Mouse (Mus musculus) embryonic stem cell, embryonic (primary cell): ENCODE measurements around the gene Ppp2r5d.

Experiments
- CTCF ChIA-PET, 4 experiments: fragments of 300-600 bp in 2 of 4; fragments of 350-600 bp in 2 of 4; sonication (Branson Sonifier 250); formaldehyde crosslinking; loops; one replicate each; lab custom pipeline; 2022; ENCODE audit warnings: inconsistent platforms in 2 of 4; lab: Charles Lee
- POLR2A ChIA-PET, 4 experiments: fragments of 300-600 bp in 2 of 4; fragments of 350-600 bp in 2 of 4; sonication (Branson Sonifier 250); formaldehyde crosslinking; loops; one replicate each; lab custom pipeline; 2022; ENCODE audit warnings: antibody characterized with exemption in 4 of 4, inconsistent platforms in 1 of 4; lab: Charles Lee

The Ppp2r5d gene

DNA sequence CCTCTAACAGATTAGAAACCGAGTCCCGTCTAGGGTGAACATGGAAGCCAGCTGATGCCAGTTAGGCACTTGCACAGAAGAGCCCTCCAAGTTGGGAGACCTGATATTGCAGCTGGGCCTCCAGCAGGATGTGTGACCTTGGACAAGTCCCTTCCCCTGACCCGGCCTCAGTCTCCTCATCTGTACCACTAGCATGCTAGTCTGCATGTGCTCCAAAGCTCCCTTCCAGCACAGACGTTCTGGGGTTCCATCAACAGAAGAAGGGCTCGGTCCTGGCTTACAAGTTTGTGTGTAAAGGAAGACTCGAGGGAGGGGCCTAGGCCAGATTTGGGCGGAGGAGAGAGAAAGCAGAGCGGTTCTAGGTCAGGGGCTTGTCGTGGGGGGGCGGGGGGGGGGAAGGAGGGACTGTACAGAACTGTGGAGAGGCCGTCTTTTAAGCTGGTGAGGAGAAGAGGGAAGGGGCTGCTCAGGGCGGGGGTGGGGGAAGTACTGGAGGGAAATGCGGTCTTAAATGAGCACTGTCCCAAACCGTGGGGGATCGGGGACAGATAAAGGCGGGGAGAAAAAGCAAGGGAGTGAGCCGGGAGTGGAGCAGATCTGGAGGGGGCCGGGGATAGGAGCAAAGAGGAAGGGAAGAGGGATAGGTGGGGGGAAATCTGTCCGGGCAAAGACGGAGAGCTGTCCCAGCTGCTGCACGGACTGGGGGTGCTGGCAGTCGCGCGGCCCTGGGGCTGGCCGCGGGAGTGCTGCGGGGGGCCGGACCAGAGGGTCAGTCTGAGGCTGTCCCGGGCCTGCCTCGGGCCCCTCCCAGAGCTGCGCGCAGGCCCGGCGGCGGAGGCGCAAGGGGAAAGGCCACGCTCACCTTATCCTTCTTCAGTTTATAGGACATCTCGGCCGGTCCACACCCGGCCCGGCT lies 682 bp downstream of the Ppp2r5d start:
- ChIA-PET CTCF (interaction anchor here (0.6 to 2.6 kb wide), 27 partner anchors 7 to 571 kb away, joined by 3 to 40 read pairs (median 4); partner anchors contain the start of genes Cul9 (in 1 of the 4), Dnph1 (in 1 of the 4), Mea1 (in 1 of the 4) and Ptk7 (in 1 of the 4)), POLR2A (interaction anchor here (0.5 to 18.7 kb wide), 111 partner anchors 9 to 1197 kb away, joined by 3 to 197 read pairs (median 4); partner anchors contain the start of genes Klhdc3 (in 3 of the 4), Cnpy3 (in 2 of the 4), Mea1 (in 2 of the 4) and Rrp36 (in 2 of the 4))

DNA sequence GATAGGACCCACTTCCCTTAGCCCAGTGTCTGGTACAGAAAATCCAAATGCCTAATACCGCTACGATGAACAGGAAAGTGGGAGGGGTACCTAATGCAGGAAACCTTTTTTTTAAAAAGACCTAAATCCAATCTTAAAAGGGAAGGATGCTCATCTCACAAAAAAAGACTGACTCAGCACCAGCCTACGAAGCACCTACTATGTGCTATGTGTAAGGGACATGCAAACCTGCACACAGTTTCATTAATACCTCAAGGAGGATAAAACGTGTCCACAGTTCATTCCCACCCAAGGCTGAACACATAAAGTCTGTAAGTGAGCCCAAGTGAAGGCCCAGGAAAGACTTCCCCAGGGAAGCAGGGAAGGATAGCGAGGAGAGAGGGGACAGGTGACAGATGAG lies 2.4 kb downstream of the Ppp2r5d start:
- CTCF ChIA-PET: interaction anchor here in 1 of 4 experiments (0.6 kb wide), 1 partner anchor 181 kb away, joined by 3 read pairs; no protein-coding TSS in a partner anchor
- POLR2A ChIA-PET: interaction anchor here in 2 of 4 experiments (1.0 to 18.7 kb wide), 5 partner anchors 10 to 43 kb away, joined by 3 to 197 read pairs (median 6); partner anchors contain the start of genes Klhdc3 (in 1 of the 2) and Mea1 (in 1 of the 2)

DNA sequence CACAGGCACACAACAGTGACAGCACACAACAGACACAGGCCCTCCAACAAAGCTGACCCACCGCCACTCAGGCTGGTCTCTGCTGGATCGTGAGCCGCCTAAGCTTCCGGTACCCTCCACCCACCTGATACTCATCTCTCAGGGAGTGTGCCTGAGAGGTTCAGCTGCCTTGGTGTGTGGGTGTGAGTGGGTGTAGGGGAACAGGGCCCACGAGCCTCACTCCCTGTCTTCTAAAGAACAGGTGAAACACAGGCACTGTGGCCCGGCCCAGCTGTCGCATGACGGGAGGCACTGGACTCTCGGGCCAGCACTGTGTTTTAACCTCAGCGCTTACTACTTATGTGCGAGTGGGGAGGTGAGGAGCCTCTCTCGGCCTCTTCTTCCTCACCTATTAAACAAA lies 2.8 kb downstream of the Ppp2r5d start:
- POLR2A ChIA-PET: interaction anchor here in 3 of 4 experiments (0.5 to 18.7 kb wide), 5 partner anchors 12 to 282 kb away, joined by 3 to 197 read pairs (median 5); partner anchors contain the start of genes Klhdc3 (in 1 of the 3) and Mea1 (in 1 of the 3)

DNA sequence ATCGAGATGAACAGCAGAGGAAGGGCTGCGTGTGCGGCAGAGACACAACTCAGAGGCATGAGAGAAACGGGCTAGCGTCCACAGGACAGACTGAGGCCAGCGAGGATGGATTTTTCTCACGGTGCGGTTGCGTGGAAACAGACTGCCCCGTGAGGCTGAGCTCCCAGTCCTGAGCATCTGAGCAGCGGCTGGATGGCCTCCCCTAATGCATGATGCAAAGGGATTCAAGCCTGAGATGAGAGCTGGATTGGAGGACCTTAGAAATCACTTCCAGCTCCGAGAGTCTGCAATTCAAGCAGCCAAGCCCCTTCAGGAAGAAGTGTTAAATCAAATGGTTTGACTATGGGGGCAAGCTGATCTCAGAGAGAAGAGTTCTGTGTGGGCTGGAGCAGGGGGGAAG lies 3.4 kb downstream of the Ppp2r5d start:
- POLR2A ChIA-PET: interaction anchor here in 3 of 4 experiments (0.5 to 18.7 kb wide), 8 partner anchors 10 to 282 kb away, joined by 3 to 197 read pairs (median 4); partner anchors contain the start of genes Klhdc3 (in 1 of the 3) and Mea1 (in 1 of the 3)
- CTCF ChIA-PET: interaction anchor here in 2 of 4 experiments (0.6 to 0.7 kb wide), 3 partner anchors 359 to 577 kb away, joined by 3 to 5 read pairs (median 4); no protein-coding TSS in a partner anchor

More for the DNA sequence above, 2.8 kb downstream of the Ppp2r5d start:
- CTCF ChIA-PET: interaction anchor here in 2 of 4 experiments (0.6 to 0.7 kb wide), 4 partner anchors 180 to 578 kb away, joined by 3 to 5 read pairs (median 4); no protein-coding TSS in a partner anchor

DNA sequence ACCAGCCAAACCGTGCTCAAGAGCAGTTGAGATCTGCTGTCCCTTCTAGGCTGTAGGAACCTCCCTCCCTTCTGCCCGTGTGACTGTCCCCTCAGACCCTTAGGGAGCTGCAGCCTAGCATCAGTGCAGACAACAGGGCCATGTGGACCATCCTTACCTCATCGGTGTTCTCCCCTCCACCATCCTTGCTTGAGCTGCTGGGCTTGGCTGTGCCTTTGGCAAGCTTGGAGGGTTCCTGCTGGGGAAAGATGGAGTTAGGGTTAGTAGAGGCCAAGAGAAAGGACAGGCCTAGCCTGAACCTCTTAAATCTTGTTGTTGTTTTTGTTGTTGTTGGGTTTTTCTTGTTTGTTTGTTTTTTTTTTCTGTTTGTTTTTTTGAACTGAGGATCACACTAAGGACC lies 5.0 kb downstream of the Ppp2r5d start:
- ChIA-PET POLR2A (interaction anchor here in 3 of 4 experiments (1.0 to 18.7 kb wide), 5 partner anchors 10 to 52 kb away, joined by 3 to 197 read pairs (median 4); partner anchors contain the start of genes Cnpy3 (in 1 of the 3), Klhdc3 (in 1 of the 3) and Mea1 (in 1 of the 3)), CTCF (interaction anchor here in 2 of 4 experiments (0.6 to 1.0 kb wide), 4 partner anchors 15 to 143 kb away, joined by 3 to 5 read pairs (median 4); no protein-coding TSS in a partner anchor)

DNA sequence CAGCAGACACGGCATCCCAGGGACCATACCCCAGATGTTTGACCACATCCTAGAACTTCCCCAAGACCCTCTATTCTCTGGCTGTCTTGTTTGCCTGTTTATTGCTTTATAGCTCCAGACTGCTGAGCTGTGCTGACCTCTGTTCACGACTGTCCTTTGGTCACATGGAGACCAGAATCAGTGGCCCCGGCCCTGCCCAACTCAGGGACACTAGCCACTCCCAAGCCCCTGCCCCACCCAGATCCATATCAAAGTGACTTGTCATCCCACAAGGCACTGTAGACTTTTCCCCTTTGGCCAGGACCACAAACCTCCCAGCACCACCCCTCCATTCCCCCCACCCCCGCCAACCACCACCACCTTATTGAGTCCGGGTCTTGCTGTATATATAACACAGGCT lies 5.7 kb downstream of the Ppp2r5d start:
- POLR2A ChIA-PET: interaction anchor here in 2 of 4 experiments (1.0 to 18.7 kb wide), 5 partner anchors 10 to 53 kb away, joined by 3 to 197 read pairs (median 4); partner anchors contain the start of genes Cnpy3 (in 1 of the 2), Klhdc3 (in 1 of the 2) and Mea1 (in 1 of the 2)

DNA sequence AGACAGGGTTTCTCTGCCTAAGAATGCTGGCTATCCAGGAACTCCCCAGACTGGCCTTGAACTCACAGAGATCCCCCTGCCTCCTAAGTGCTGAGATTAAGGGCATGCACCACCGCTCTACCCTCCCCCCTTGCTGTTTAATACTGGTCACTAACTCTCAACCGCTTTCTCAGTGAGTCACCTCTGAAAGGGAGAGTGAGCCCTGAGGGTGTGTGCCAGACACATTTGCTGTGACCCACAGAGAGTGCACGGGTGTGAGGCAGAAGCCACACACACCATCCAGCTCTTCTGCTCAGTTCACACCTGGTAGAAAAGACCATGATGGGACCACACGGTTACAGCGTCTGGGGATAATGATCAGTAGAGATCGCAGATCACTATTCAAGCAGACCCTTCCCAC lies 6.4 kb downstream of the Ppp2r5d start:
- POLR2A ChIA-PET: interaction anchor here in 3 of 4 experiments (0.6 to 18.7 kb wide), 6 partner anchors 13 to 425 kb away, joined by 3 to 197 read pairs (median 4); partner anchors contain the start of genes Klhdc3 (in 1 of the 3) and Mea1 (in 1 of the 3)
- CTCF ChIA-PET: interaction anchor here in 2 of 4 experiments (0.6 to 0.8 kb wide), 4 partner anchors 11 to 857 kb away, joined by 3 to 5 read pairs (median 3); no protein-coding TSS in a partner anchor

More for the DNA sequence above, 5.7 kb downstream of the Ppp2r5d start:
- CTCF ChIA-PET: interaction anchor here in 2 of 4 experiments (0.5 to 1.0 kb wide), 4 partner anchors 16 to 74 kb away, joined by 3 to 5 read pairs (median 4); partner anchors contain the start of gene Cnpy3 (in 1 of the 2)

DNA sequence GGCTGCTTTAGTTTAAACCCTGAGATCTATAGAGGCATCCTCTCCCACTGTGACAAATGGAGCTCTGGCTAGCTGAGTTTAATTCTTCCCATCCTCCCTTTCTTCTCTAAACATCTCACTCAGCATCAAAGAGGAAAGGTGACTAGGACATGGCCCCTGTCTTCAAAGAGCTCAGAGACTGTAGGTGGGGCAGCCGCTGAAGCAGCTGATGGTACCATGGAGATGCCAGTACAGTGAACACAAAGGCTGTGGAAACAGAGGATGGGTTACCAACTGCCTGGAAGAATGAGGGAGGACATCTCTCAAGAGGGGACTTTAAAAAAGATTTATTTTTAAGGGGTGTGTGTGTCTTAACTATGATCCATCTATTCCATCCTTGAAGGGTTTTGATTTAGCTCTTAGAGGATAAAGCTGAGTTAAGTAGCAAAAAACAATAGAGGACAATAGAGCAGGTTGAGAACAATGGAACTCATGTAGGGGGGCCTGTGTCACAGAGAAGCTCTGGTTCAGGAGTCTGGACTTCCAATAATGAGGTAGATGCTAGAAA lies 10.3 kb downstream of the Ppp2r5d start:
- POLR2A ChIA-PET: interaction anchor here (0.5 to 18.7 kb wide), 21 partner anchors 10 to 196 kb away, joined by 3 to 197 read pairs (median 4); partner anchors contain the start of genes Ppp2r5d (in 4 of the 4), Klhdc3 (in 2 of the 4), Mea1 (in 2 of the 4) and Rrp36 (in 1 of the 4)
- CTCF ChIA-PET: interaction anchor here in 3 of 4 experiments (0.5 to 0.9 kb wide), 6 partner anchors 14 to 58 kb away, joined by 3 to 9 read pairs (median 4); partner anchors contain the start of gene Klhdc3 (in 1 of the 3)

DNA sequence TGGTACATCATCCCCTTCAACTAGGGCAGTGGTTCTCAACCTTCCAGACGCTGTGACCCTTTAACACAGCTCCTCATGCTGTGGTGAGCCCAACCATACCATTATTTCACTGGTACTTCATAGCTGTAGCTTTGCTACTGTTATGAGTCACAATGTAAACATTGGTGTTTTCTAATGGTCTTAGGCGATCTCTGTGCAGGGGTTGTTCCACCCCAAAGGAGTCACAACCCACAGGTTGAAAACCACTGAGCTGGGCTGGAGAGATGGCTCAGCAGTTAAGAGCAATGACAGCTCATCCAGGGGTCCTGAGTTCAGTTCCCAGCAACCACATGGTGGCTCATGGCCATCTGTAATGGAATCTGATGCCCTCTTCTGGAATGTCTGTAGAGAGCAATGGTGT lies 13.5 kb downstream of the Ppp2r5d start:
- ChIA-PET CTCF (interaction anchor here in 1 of 4 experiments (0.6 to 0.7 kb wide), 2 partner anchors 24 to 194 kb away, joined by 3 read pairs; no protein-coding TSS in a partner anchor), POLR2A (interaction anchor here in 3 of 4 experiments (0.5 to 18.7 kb wide), 11 partner anchors 9 to 106 kb away, joined by 3 to 197 read pairs (median 5); partner anchors contain the start of genes Klhdc3 (in 3 of the 3), Ppp2r5d (in 3 of the 3), Mea1 (in 2 of the 3) and Ptk7 (in 1 of the 3))

DNA sequence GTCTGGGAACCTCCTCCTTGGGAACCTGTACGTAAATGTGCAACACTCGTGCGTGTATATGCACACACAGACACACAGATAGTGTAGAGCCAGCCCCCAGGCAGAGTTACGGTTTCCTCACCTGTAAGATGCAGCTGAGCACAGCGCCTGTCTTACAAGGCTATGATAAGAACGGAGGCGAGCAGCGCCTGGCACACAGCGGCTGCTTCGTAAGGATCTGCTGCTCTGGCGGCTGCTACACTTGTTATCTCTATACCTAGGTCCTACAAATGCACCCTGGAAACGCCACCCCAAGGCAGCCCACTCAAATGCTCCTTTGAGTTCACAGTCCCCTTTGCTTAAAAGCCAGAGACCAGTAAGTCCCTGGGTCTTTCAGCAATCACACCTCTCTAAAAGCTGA lies 14.2 kb downstream of the Ppp2r5d start:
- ChIA-PET CTCF (interaction anchor here in 1 of 4 experiments (0.6 kb wide), 1 partner anchor 194 kb away, joined by 3 read pairs; no protein-coding TSS in a partner anchor), POLR2A (interaction anchor here in 3 of 4 experiments (0.5 to 18.7 kb wide), 10 partner anchors 8 to 107 kb away, joined by 3 to 197 read pairs (median 8); partner anchors contain the start of genes Ppp2r5d (in 3 of the 3), Klhdc3 (in 2 of the 3), Mea1 (in 2 of the 3) and Ptk7 (in 1 of the 3))

DNA sequence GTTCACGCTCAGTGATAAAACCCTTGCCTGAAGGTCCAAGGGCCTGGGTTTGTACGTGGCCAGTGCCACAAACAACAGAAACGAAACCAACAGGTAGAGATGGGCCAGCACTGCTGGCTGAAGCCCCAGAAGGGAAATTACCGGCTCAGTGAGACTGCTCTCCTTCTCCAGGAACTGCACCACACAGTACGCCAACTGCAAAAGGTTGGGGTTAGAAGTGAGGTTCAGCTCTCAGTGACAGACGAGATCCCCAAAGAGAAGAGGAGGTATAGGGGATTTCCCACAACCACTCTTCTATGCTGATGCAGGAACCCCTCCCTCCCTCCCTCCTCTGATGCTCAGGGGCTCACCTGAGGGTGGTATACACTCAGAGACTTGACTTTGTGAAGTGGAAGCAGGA lies 19.0 kb downstream of the Ppp2r5d start:
- POLR2A ChIA-PET: interaction anchor here in 2 of 4 experiments (1.0 to 11.8 kb wide), 7 partner anchors 12 to 163 kb away, joined by 3 to 197 read pairs (median 7); partner anchors contain the start of gene Ppp2r5d (in 1 of the 2)
- CTCF ChIA-PET: no interaction called here

DNA sequence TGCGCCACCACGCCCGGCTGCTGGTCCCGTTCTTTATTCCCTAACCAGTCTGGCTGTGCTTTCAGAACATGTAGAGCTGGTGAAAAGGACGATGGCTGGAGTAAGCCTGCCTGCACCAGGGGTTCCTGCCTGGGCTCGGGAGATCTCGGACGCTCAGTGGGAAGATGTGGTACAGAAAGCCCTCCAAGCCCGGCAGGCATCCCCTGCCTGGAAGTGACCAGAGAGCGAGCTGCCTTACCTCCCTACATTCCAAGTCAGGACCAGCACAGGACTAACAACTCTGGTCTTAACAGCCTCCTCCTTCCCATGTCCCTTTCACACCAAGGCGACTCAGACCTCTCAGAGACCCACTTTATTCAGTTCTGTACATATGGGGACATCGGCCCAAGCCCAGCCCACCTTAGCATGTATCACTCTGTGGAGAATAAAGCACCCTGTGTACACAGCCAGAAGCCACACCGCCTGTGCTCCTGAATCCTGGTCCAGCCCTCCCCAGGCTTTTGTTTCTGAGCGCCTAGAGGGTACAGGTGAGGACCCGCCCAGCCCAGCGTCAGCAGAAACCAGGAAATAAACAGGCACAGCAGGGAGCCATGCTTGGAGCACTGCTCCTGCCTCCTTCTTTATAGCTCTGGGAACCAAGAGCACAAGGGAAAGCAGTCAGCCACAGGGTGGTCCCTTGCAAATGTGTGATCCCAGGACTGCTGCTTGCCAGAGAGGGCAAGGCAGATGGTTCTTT lies 22.1 kb downstream of the Ppp2r5d start:
- ChIA-PET CTCF (interaction anchor here (0.6 to 1.9 kb wide), 10 partner anchors 9 to 1110 kb away, joined by 3 to 7 read pairs (median 4); partner anchors contain the start of genes Ppp2r5d (in 2 of the 4) and Rrp36 (in 1 of the 4)), POLR2A (interaction anchor here in 3 of 4 experiments (0.5 to 11.8 kb wide), 41 partner anchors 8 to 1105 kb away, joined by 3 to 197 read pairs (median 4); partner anchors contain the start of genes Ppp2r5d (in 3 of the 3), Ptk7 (in 2 of the 3), Rrp36 (in 2 of the 3) and 2310039H08Rik (in 1 of the 3))

DNA sequence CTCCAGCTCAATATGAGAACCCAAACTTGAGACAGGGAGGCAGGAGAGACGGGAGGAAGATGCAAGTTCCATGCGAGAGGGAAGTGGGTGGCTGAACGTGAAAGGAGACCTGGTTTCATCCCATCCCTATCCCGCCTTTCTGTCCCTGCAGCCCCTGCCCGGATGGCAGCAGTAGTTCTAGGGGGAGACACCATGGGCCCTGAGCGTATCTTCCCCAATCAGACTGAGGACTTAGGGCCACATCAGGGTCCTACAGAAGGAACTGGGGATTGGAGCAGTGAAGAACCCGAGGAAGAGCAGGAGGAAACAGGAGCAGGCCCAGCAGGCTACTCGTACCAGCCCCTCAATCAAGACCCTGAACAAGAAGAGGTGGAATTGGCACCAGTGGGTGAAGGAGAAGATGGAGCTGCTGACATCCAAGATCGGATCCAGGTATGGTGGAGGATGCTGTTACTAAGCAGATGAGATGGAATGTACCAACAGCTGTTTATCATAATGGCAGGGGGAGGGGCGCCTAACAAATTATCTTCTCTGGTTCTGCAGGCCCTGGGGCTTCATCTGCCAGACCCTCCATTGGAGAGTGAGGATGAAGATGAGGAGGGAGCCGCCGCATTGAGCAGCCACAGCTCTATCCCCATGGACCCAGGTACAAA lies 23.3 kb downstream of the Ppp2r5d start:
- POLR2A ChIA-PET: interaction anchor here in 3 of 4 experiments (1.0 to 11.8 kb wide), 12 partner anchors 11 to 328 kb away, joined by 3 to 197 read pairs (median 5); partner anchors contain the start of gene Ppp2r5d (in 3 of the 3)
- CTCF ChIA-PET: interaction anchor here in 1 of 4 experiments (0.6 kb wide), 1 partner anchor 207 kb away, joined by 3 read pairs; no protein-coding TSS in a partner anchor

DNA sequence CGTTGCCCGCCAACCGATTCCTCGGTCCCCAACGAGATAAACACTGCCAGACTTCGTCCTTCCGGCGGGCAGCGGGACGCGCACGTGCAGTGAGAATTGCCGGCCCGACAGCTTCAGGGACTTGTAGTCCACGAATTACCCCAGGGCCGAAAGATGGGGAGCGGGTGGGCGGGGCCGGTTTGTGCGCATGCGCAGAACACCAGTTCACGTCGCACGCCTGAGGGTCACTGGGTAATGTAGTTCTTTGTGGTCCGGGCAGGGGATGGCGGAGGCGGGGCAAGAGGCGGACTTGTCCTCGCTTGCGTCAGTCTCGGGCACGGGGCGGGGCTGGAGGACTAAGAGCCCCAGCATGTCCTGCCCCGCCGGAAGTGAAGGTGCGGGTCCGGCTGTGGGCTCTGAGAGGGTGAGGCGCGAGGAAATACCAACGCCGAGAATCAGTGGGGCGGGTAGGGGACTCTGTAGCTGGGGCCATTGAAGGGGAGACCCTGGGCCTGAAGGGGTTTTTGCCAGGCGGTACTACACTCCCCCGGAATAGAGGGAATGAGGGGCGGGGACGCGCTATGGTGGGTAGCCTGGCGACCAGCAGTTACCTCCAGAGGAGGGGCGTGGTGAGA lies 24.0 kb downstream of the Ppp2r5d start, which contains the start of gene Klhdc3:
TSS of gene Klhdc3 (minus strand) at position 155 of the 614 bp plus-strand sequence.
- ChIA-PET CTCF (interaction anchor here in 2 of 4 experiments (0.6 to 1.1 kb wide), 10 partner anchors 14 to 921 kb away, joined by 3 to 18 read pairs (median 4); partner anchors contain the start of genes Klc4 (in 1 of the 2) and Mrpl2 (in 1 of the 2)), POLR2A (interaction anchor here in 3 of 4 experiments (0.6 to 11.8 kb wide), 37 partner anchors 10 to 1108 kb away, joined by 3 to 197 read pairs (median 4); partner anchors contain the start of genes Ppp2r5d (in 3 of the 3), Cnpy3 (in 1 of the 3), Hsp90ab1 (in 1 of the 3) and Klc4 (in 1 of the 3))
